Mouse (Mus musculus) embryonic fibroblast, embryonic 13.5 days (primary cell): Measurements from ENCODE around the gene Fkbp2.

Experiments
- CTCF ChIP-seq: IDR thresholded peaks from 2 replicates; pipeline ENCODE4 v1.5.1; 2011; ENCODE audit warnings: mild to moderate bottlenecking, control low read depth, low read length, moderate library complexity, borderline replicate concordance; ENCODE audit not compliant: insufficient read depth
- POLR2A ChIP-seq: IDR thresholded peaks from 2 replicates; pipeline ENCODE4 v1.6.1; 2011; ENCODE audit warnings: low read depth, mild to moderate bottlenecking, control low read depth, low read length, moderate library complexity

DNA sequence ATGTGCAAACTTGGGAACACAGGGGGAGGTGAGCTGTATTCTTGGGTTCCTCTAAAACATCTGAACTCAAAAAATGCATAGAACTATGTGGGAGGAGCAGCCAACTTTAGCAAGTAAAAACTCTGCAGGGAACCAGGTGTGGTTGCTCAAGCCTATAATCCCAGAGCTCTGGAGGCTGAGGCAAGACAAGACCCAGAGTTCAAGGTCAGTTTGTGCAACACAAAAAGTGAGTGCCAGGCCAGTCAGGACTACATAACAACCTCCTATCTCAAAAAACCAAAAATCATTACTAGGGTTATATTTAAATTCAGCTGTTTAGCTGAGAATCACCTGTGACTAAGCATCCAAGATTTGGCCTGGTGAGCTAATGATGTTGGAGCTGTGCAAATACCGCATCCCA lies 48.3 kb downstream of the Fkbp2 start:
- TF ChIP-seq POLR2A: no peak
- TF ChIP-seq CTCF: no peak
